Mouse (Mus musculus) neural tube, embryonic 11.5 days (tissue): ENCODE data around the gene Fam3c. TPM values are rescaled to one million over a fixed set of nuclear protein-coding genes. Genes with fewer than 3 reads are reported as not detected.

Experiments
- ATAC-seq: fragments of 200-750 bp; cut with Nextera tagmentation; 2 replicates; pipeline ENCODE4 v1.8.0; 2017; ENCODE audit warnings: moderate number of reproducible peaks, mild to moderate bottlenecking, moderate TSS enrichment, moderate library complexity; ENCODE audit not compliant: insufficient read depth, low FRiP score, low TSS enrichment
- DNase-seq: peaks from one replicate; pipeline ENCODE4 v3.0.0-alpha.2; 2015; ENCODE audit warnings: low spot score
- H3K27ac ChIP-seq: fragments of 300-500 bp; sonication (generic); 2 replicates; pipeline ENCODE4 v1.5.1; 2014; ENCODE audit warnings: low read depth, mild to moderate bottlenecking, low read length
- H3K27me3 ChIP-seq: fragments of 300-500 bp; sonication (generic); 2 replicates; pipeline ENCODE4 v1.6.1; 2014; ENCODE audit warnings: mild to moderate bottlenecking, low read length, mixed read lengths; ENCODE audit not compliant: control insufficient read depth, insufficient read depth
- H3K36me3 ChIP-seq: fragments of 300-500 bp; sonication (generic); 2 replicates; pipeline ENCODE4 v1.6.1; 2014; ENCODE audit warnings: mild to moderate bottlenecking, low read length, moderate library complexity, mixed read lengths; ENCODE audit not compliant: control insufficient read depth, insufficient read depth
- H3K4me1 ChIP-seq: fragments of 300-500 bp; sonication (generic); 2 replicates; pipeline ENCODE4 v1.6.1; 2014; ENCODE audit warnings: low read length, mixed read lengths; ENCODE audit not compliant: control insufficient read depth, insufficient read depth
- H3K4me2 ChIP-seq: fragments of 300-500 bp; sonication (generic); 2 replicates; pipeline ENCODE4 v1.6.1; 2014; ENCODE audit warnings: low read depth, mild to moderate bottlenecking, moderate library complexity
- H3K4me3 ChIP-seq: fragments of 300-500 bp; sonication (generic); 2 replicates; pipeline ENCODE4 v1.5.1; 2014; ENCODE audit warnings: low read depth, low read length
- H3K9ac ChIP-seq: fragments of 300-500 bp; sonication (generic); 2 replicates; pipeline ENCODE4 v1.6.1; 2014; ENCODE audit warnings: mild to moderate bottlenecking, low read length
- H3K9me3 ChIP-seq: fragments of 300-500 bp; sonication (generic); 2 replicates; pipeline ENCODE4 v1.6.1; 2016; ENCODE audit warnings: low read length; ENCODE audit not compliant: control insufficient read depth
- WGBS: fragments of 180-500 bp; shearing (Covaris S2); extraction: QIAGEN DNeasy Blood & Tissue Kit; methylation state at CpG from one replicate; pipeline ENCODE4 v1.1.7; 2014; 5-methylcytosine and 5-hydroxymethylcytosine counted together
- polyA plus RNA-seq: library from polyadenylated mRNA; unstranded; fragments of >200 nt; fragmentation: Nextera tagmentation; extraction: Ambion mirVana; gene quantifications from 2 replicates; pipeline ENCODE4 v1.2.1, GENCODE M21; 2014

Fam3c gene
- polyA plus RNA-seq, 1 experiment from 2014 or later = 33.4 TPM

DNA sequence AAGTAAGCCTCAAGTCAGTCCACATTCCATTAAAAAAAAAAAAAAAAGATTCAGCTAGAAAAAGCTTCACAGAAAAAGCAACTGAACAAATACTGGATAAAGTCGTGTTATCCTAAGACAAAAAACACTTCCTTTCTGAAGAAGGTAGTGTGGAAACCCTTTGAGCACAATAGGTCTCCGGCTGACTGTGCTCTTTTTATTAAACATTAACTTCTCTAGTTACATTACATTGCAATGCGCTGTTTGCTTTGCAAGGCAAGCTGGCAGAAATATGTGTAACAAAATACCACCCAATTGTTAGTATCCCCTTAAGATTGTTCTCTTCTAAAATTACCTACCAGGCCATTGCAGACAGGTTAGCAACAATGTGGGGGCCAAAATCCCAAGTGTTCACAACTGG, 5.9 kb upstream of the Fam3c start:
- no peaks in the 10 kb centered on the region for H3K4me1 ChIP-seq
- H3K27ac ChIP-seq = no peak overlapping the region
- no peak overlapping the region for H3K4me3 ChIP-seq
- H3K4me2 ChIP-seq = no peak overlapping the region
- no peaks in the 10 kb centered on the region for H3K27me3 ChIP-seq
- H3K9me3 ChIP-seq = no peaks in the 10 kb centered on the region
- H3K9ac ChIP-seq = no peak overlapping the region
- 43% methylated on average over 3 of the region's 3 CpGs for WGBS
- ATAC-seq = no peak
- no peak for DNase-seq
- no peaks in the 10 kb centered on the region for H3K36me3 ChIP-seq

DNA sequence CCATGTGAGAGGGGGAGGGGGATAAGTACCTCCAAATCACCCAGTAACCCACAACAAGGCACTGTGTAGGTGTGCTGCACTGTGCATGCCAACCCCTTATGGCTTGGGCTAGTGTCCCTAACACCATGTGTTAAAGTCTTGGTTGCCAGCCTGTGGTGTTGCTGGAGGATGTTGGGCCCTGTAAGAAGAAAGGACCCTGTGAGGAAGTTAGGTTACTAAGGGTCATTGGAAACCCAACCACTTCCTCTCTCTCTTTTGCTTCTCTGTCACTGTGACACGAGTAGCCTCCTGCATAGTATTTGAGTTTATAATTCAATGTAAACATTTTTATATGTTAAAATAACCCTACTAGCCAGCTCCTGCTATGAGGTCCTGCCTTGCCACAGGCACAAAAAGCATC, 3.0 kb upstream of the Fam3c start:
- ATAC-seq (no peak), DNase-seq (no peak)
- Histone ChIP-seq H3K4me1 (no peaks in the 10 kb centered on the region; the same call in 1 of the 2 replicates), H3K4me3 (no peak overlapping the region), H3K9ac (no peak overlapping the region), H3K9me3 (no peaks in the 10 kb centered on the region), H3K36me3 (no peaks in the 10 kb centered on the region), H3K4me2 (no peak overlapping the region), H3K27ac (no peak overlapping the region), H3K27me3 (no peaks in the 10 kb centered on the region)
- 50% methylated on average over 1 of the region's 1 CpGs for WGBS

DNA sequence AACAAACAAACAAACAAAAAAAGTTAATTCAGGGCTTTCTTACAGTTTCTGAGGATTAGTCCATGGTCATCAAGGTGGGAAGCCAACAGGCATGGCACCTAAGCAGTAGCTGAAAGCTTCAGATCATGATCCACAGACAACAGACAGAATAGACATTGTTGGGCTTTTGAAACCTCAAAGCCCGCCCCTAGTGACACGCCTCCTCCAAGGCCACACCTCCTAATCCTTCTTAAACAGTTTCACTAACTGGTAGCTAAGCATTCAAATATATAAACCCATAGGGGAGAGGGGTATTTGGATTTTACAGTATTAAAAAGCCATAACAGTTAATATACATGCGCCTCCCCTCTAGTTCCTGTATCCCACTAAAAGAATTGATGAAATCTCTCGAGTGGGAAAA, 1.3 kb upstream of the Fam3c start:
- no peaks in the 10 kb centered on the region; the same call in 1 of the 2 replicates for H3K4me1 ChIP-seq
- H3K9ac ChIP-seq = no peak overlapping the region
- H3K4me2 ChIP-seq = no peak overlapping the region
- H3K27ac ChIP-seq = no peak overlapping the region
- no peaks in the 10 kb centered on the region for H3K27me3 ChIP-seq
- H3K36me3 ChIP-seq = no peaks in the 10 kb centered on the region
- H3K4me3 ChIP-seq = no peak overlapping the region
- DNase-seq (no peak), ATAC-seq (no peak)
- no peaks in the 10 kb centered on the region for H3K9me3 ChIP-seq
- WGBS = 96% methylated on average over 4 of the region's 4 CpGs

DNA sequence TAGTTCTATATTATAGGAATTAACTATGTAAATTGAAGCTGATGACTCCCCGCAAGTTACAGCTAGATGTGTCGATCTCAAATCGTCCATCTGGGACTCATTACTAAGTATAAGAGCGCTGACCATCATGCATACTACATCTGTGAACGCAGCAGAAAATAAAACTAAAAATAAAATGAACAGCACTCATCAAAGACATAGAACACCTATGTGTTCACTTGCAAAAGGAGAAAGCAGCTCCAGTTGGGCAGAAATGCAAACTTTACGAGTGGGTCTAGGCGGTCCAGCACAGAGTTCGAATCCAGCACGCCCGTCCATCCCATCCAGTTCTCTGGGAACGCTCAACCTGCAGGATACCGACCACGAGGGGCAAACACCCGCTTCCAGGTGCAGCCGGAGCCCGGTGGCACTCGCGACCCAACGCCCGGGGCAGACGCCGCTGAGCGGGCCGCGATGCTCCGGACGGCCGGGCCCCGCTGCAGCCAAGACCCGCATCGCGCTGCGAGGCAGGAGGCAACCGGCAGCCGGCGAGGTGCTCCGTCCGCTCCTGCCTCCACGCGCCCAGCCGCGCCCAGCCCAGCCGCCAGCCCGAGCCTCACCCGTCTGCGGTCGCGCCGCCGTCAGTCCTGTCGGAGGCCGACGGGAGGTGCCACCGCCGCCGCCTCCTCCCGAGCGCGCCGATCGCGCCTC, 502 bp downstream of the Fam3c start:
- H3K9ac ChIP-seq = peak overlapping the region; percentile 85
- peak overlapping the region; percentile 53; the same call in 1 of the 2 replicates for H3K27ac ChIP-seq
- no peaks in the 10 kb centered on the region for H3K36me3 ChIP-seq
- DNase-seq = no peak
- no peaks in the 10 kb centered on the region; the same call in 1 of the 2 replicates for H3K4me1 ChIP-seq
- H3K27me3 ChIP-seq = no peaks in the 10 kb centered on the region
- peak; percentile 87 for ATAC-seq
- peak overlapping the region; percentile 59 for H3K4me2 ChIP-seq
- no peaks in the 10 kb centered on the region for H3K9me3 ChIP-seq
- 2% methylated on average over 49 of the region's 62 CpGs for WGBS
- peak overlapping the region; percentile 74 for H3K4me3 ChIP-seq

DNA sequence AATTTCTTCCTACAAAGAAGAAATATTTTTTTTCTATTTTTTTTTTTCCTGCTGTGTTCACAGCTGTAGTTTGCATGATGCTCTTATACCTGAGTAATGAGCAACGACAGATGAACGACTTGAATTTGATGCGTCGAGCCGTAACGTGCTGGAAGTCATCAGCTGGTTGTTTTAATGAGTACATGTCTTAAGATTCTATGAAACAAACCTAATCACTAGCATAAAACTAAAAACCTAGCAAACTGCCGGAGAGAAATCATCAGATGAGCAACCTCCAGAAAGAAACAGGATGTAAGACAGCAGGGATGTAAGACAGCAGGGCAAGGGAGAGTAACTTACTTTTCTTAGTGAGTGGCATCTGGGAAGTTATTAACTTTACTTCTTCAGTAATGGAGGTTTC, 1.4 kb downstream of the Fam3c start:
- H3K4me3 ChIP-seq = no peak overlapping the region
- ATAC-seq = no peak

DNA sequence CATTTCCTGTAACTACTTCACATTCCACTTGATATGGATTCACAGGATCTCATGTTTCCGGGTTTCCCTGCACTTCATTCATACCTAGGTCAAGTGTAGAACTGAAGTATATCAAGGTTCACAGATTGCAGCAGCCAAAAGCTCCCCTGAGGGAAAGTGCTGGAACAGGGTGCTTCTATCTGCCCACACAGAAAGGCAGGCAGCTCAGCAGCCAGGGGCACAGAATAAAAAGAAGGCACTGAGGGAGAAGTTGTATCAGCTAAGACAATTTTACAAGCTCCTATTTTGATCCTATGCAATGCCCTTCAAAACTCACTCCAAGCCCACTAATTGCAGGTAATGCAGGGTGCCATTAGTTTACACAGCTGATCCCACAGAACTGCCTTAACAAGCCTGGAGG, 2.0 kb downstream of the Fam3c start:
- H3K4me1 ChIP-seq = no peaks in the 10 kb centered on the region; the same call in 1 of the 2 replicates
- H3K27ac ChIP-seq = no peak overlapping the region
- DNase-seq (no peak), ATAC-seq (no peak)
- no peak overlapping the region for H3K4me3 ChIP-seq
- H3K27me3 ChIP-seq = no peaks in the 10 kb centered on the region
- H3K9ac ChIP-seq = no peak overlapping the region
- WGBS = 69% methylated on average over 1 of the region's 1 CpGs
- H3K4me2 ChIP-seq = no peak overlapping the region
- H3K9me3 ChIP-seq = no peaks in the 10 kb centered on the region
- no peaks in the 10 kb centered on the region for H3K36me3 ChIP-seq

More for the DNA sequence above, 1.4 kb downstream of the Fam3c start:
- H3K27me3 ChIP-seq = no peaks in the 10 kb centered on the region
- no peaks in the 10 kb centered on the region for H3K9me3 ChIP-seq
- H3K9ac ChIP-seq = no peak overlapping the region
- H3K27ac ChIP-seq = no peak overlapping the region
- DNase-seq = no peak
- no peak overlapping the region; the same call in 1 of the 2 replicates for H3K4me2 ChIP-seq
- 75% methylated on average over 7 of the region's 7 CpGs for WGBS
- H3K4me1 ChIP-seq = no peaks in the 10 kb centered on the region; the same call in 1 of the 2 replicates
- H3K36me3 ChIP-seq = no peaks in the 10 kb centered on the region

DNA sequence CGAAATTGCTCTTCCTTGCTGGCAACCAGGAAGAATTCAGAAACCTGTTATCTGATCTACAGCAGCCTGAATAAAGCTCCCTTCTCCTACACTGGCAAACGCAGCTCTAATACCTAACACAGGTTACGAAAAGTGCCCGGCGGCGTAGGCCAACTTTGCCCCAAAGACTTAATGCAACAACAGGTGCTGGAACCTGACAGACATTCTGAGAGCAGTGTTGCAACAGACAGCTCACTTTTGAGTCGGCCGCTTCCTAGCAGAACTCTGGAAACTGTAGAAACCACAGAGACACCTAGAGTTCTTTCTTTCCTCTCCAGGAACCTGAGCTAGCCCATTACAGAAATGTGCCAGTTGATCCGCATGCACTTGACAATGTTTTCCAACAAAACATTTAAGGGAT, 4.5 kb downstream of the Fam3c start:
- Histone ChIP-seq H3K36me3 (no peaks in the 10 kb centered on the region), H3K9ac (no peak overlapping the region)

DNA sequence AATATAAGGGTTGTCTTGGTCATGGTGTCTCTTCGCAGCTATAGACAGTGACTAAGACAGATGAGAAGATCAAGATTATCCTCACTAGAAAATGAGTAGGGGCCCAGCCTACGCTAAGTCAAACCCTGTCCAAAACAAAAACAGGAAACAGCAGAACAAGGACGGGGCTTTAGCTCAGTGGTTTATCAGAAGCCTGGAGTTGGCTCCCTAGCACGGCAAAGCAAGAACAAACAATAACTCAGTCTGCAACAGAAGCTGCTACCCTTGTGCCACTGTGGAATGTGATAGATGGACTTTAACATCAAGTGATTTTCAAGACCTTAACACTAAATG, 5.8 kb downstream of the Fam3c start:
- no peak for ATAC-seq

More for the DNA sequence above, 4.5 kb downstream of the Fam3c start:
- Histone ChIP-seq H3K27ac (no peak overlapping the region), H3K9me3 (no peaks in the 10 kb centered on the region), H3K4me3 (no peak overlapping the region), H3K4me2 (no peak overlapping the region), H3K4me1 (no peaks in the 10 kb centered on the region; the same call in 1 of the 2 replicates), H3K27me3 (no peaks in the 10 kb centered on the region)
- DNase-seq (no peak), ATAC-seq (no peak)
- 90% methylated on average over 9 of the region's 9 CpGs for WGBS

DNA sequence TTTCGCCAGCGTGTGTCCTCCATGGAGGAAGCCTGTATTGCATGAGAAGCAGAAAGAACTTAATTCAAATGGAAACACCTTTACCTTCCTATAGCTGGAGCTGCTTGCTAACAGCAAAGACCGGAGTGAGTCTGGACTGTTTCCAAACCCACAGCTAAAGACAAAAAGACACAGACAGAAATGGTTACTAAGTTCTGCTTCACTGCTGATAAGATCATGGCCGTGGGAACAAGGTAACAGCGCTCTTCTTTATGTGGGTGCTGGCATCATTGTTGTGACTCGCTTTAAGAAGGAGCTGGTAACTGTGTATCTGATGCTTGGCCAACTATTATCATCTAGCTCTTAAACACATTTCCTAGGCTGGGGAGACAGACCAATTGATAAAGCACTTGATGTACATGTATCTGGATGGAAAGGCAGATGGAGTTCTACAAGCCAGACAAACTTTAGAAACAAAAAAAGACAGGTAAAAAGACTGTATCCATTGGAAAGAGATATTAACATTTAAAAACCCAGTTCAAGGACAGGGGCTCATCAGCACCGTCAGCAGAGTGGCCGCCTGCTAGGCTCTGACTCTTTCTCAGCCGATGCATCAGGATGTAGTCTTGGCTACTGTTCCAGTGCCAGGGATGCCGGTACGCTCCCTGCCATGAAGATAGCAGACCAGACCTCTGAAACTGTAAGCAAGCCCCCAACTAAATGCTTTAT, 6.4 kb downstream of the Fam3c start:
- H3K27me3 ChIP-seq = no peaks in the 10 kb centered on the region
- no peak overlapping the region for H3K9ac ChIP-seq
- H3K4me3 ChIP-seq = no peak overlapping the region
- ATAC-seq (no peak), DNase-seq (no peak)
- no peak overlapping the region for H3K27ac ChIP-seq
- WGBS = 96% methylated on average over 11 of the region's 11 CpGs
- no peaks in the 10 kb centered on the region; the same call in 1 of the 2 replicates for H3K4me1 ChIP-seq
- no peak overlapping the region for H3K4me2 ChIP-seq
- H3K9me3 ChIP-seq = no peaks in the 10 kb centered on the region
- H3K36me3 ChIP-seq = no peaks in the 10 kb centered on the region

More for the DNA sequence above, 5.8 kb downstream of the Fam3c start:
- no peaks in the 10 kb centered on the region for H3K9me3 ChIP-seq
- DNase-seq = no peak
- no peaks in the 10 kb centered on the region; the same call in 1 of the 2 replicates for H3K4me1 ChIP-seq
- H3K4me2 ChIP-seq = no peak overlapping the region
- WGBS = 72% methylated on average over 4 of the region's 4 CpGs
- H3K27me3 ChIP-seq = no peaks in the 10 kb centered on the region
- H3K9ac ChIP-seq = no peak overlapping the region
- no peaks in the 10 kb centered on the region for H3K36me3 ChIP-seq
- H3K4me3 ChIP-seq = no peak overlapping the region
- H3K27ac ChIP-seq = no peak overlapping the region
